Mouse (Mus musculus): ENCODE measurements around the gene Nme3. TPM values are rescaled to one million over a fixed set of nuclear protein-coding genes. Genes with fewer than 3 reads are reported as not detected.
"Not testable (repeated sequence)": the region's sequence is repeated elsewhere in the genome, so short reads cannot be mapped to it uniquely, and the experiment has no call there.

The Nme3 gene
- polyA plus RNA-seq, 1 experiment = 31.1 TPM

GRCm38 (mm10) chr17:24935666-24936065 lies 39.4 kb downstream of the Nme3 start:
- no peaks in the 10 kb centered on the region for H3K9me3 ChIP-seq (replicated peaks; ENCODE audit: control insufficient read depth, insufficient read depth, low read length, poor library complexity, severe bottlenecking)
- TF ChIP-seq EP300 (IDR thresholded peaks at IDR 0.05; ENCODE audit: insufficient read depth, low read depth, low read length) (no peak), CTCF (IDR thresholded peaks at IDR 0.05; ENCODE audit: low read depth, low read length) (no peak), POLR2A (IDR thresholded peaks at IDR 0.05; ENCODE audit: insufficient read depth, low read length) (no peak)
- H3K9ac ChIP-seq (ENCODE audit: low read depth, poor library complexity, severe bottlenecking) = no peak overlapping the region
- no peaks in the 10 kb centered on the region for H3K4me1 ChIP-seq (ENCODE audit: control insufficient read depth, insufficient read depth, low read length)
- no peak overlapping the region for H3K27ac ChIP-seq (ENCODE audit: insufficient read depth, low read length)
- no peak overlapping the region for H3K4me3 ChIP-seq (ENCODE audit: low read depth, low read length)
- 0 out of 2 replicates have a peak, but pooled peaks cover 2% of the 10 kb centered on the region for H3K36me3 ChIP-seq (ENCODE audit: control insufficient read depth, insufficient read depth, low read length, poor library complexity, severe bottlenecking)
- no peaks in the 10 kb centered on the region for H3K27me3 ChIP-seq (ENCODE audit: control insufficient read depth, insufficient read depth, low read length, poor library complexity, severe bottlenecking)

GRCm38 (mm10) chr17:24936259-24937237 lies 40.2 kb downstream of the Nme3 start, which contains the start of gene Mapk8ip3:
Gene Mapk8ip3 (minus strand): TSS chr17:24936977.
- H3K9ac ChIP-seq (ENCODE audit: low read depth, poor library complexity, severe bottlenecking) = peak within 1 kb of the TSS; percentile 9
- no peaks in the 10 kb centered on the region for H3K4me1 ChIP-seq (ENCODE audit: control insufficient read depth, insufficient read depth, low read length)
- H3K4me3 ChIP-seq (ENCODE audit: low read depth, low read length) = peak within 1 kb of the TSS; percentile 91
- no peaks in the 10 kb centered on the region for H3K9me3 ChIP-seq (replicated peaks; ENCODE audit: control insufficient read depth, insufficient read depth, low read length, poor library complexity, severe bottlenecking)
- peak; percentile 96 for TF ChIP-seq POLR2A (IDR thresholded peaks at IDR 0.05; ENCODE audit: insufficient read depth, low read length)
- TF ChIP-seq EP300 (IDR thresholded peaks at IDR 0.05; ENCODE audit: insufficient read depth, low read depth, low read length) = 0 out of 2 replicates have a peak, but pooled peaks have one; percentile 40
- TF ChIP-seq CTCF (IDR thresholded peaks at IDR 0.05; ENCODE audit: low read depth, low read length) = peak; percentile 35
- H3K36me3 ChIP-seq (ENCODE audit: control insufficient read depth, insufficient read depth, low read length, poor library complexity, severe bottlenecking) = peaks cover 3% of the 10 kb centered on the region
- no peaks in the 10 kb centered on the region for H3K27me3 ChIP-seq (ENCODE audit: control insufficient read depth, insufficient read depth, low read length, poor library complexity, severe bottlenecking)
- 0 out of 2 replicates have a peak within 1 kb of the TSS, but pooled peaks have one; percentile 33 for H3K27ac ChIP-seq (ENCODE audit: insufficient read depth, low read length)

- H3K4me1 ChIP-seq (ENCODE audit: control insufficient read depth, insufficient read depth, low read length) = no peaks in the 10 kb centered on the region
- 0 out of 2 replicates have a peak overlapping the region, but pooled peaks have one; percentile 33 for H3K27ac ChIP-seq (ENCODE audit: insufficient read depth, low read length)
- TF ChIP-seq EP300 (IDR thresholded peaks at IDR 0.05; ENCODE audit: insufficient read depth, low read depth, low read length) (no peak), POLR2A (IDR thresholded peaks at IDR 0.05; ENCODE audit: insufficient read depth, low read length) (no peak), CTCF (IDR thresholded peaks at IDR 0.05; ENCODE audit: low read depth, low read length) (no peak)
- H3K36me3 ChIP-seq (ENCODE audit: control insufficient read depth, insufficient read depth, low read length, poor library complexity, severe bottlenecking) = peaks cover 6% of the 10 kb centered on the region
- H3K9ac ChIP-seq (ENCODE audit: low read depth, poor library complexity, severe bottlenecking) = peak overlapping the region; percentile 9
- no peaks in the 10 kb centered on the region for H3K27me3 ChIP-seq (ENCODE audit: control insufficient read depth, insufficient read depth, low read length, poor library complexity, severe bottlenecking)
- peak overlapping the region; percentile 91 for H3K4me3 ChIP-seq (ENCODE audit: low read depth, low read length)
- H3K9me3 ChIP-seq (replicated peaks; ENCODE audit: control insufficient read depth, insufficient read depth, low read length, poor library complexity, severe bottlenecking) = no peaks in the 10 kb centered on the region
Observed at GRCm38 (mm10) chr17:24937266-24937665, 41.0 kb downstream of the Nme3 start.

- peaks cover 40% of the 10 kb centered on the region for H3K36me3 ChIP-seq (ENCODE audit: control insufficient read depth, insufficient read depth, low read length, poor library complexity, severe bottlenecking)
- not testable (repeated sequence) for H3K9me3 ChIP-seq (replicated peaks; ENCODE audit: control insufficient read depth, insufficient read depth, low read length, poor library complexity, severe bottlenecking)
Observed at GRCm38 (mm10) chr17:24942453-24942852, 46.2 kb downstream of the Nme3 start.

GRCm38 (mm10) chr17:24943036-24943435 lies 46.7 kb downstream of the Nme3 start:
- Histone ChIP-seq H3K27me3 (ENCODE audit: control insufficient read depth, insufficient read depth, low read length, poor library complexity, severe bottlenecking) (no peaks in the 10 kb centered on the region), H3K36me3 (ENCODE audit: control insufficient read depth, insufficient read depth, low read length, poor library complexity, severe bottlenecking) (peaks cover 46% of the 10 kb centered on the region), H3K9ac (ENCODE audit: low read depth, poor library complexity, severe bottlenecking) (no peak overlapping the region), H3K4me1 (ENCODE audit: control insufficient read depth, insufficient read depth, low read length) (no peaks in the 10 kb centered on the region), H3K4me3 (ENCODE audit: low read depth, low read length) (no peak overlapping the region), H3K27ac (ENCODE audit: insufficient read depth, low read length) (no peak overlapping the region), H3K9me3 (replicated peaks; ENCODE audit: control insufficient read depth, insufficient read depth, low read length, poor library complexity, severe bottlenecking) (no peaks in the 10 kb centered on the region)
- TF ChIP-seq EP300 (IDR thresholded peaks at IDR 0.05; ENCODE audit: insufficient read depth, low read depth, low read length) (no peak), CTCF (IDR thresholded peaks at IDR 0.05; ENCODE audit: low read depth, low read length) (no peak), POLR2A (IDR thresholded peaks at IDR 0.05; ENCODE audit: insufficient read depth, low read length) (no peak)

More at GRCm38 (mm10) chr17:24942453-24942852, 46.2 kb downstream of the Nme3 start:
- not testable (repeated sequence) for H3K4me3 ChIP-seq (ENCODE audit: low read depth, low read length); H3K9ac ChIP-seq (ENCODE audit: low read depth, poor library complexity, severe bottlenecking); H3K27ac ChIP-seq (ENCODE audit: insufficient read depth, low read length); H3K27me3 ChIP-seq (ENCODE audit: control insufficient read depth, insufficient read depth, low read length, poor library complexity, severe bottlenecking); H3K4me1 ChIP-seq (ENCODE audit: control insufficient read depth, insufficient read depth, low read length)
- TF ChIP-seq CTCF (IDR thresholded peaks at IDR 0.05; ENCODE audit: low read depth, low read length) = peak; percentile 50

- not testable (repeated sequence) for H3K27ac ChIP-seq (ENCODE audit: insufficient read depth, low read length)
Observed at GRCm38 (mm10) chr17:24943589-24943988, 47.3 kb downstream of the Nme3 start.

More at GRCm38 (mm10) chr17:24943589-24943988, 47.3 kb downstream of the Nme3 start:
- H3K4me1 ChIP-seq (ENCODE audit: control insufficient read depth, insufficient read depth, low read length); H3K4me3 ChIP-seq (ENCODE audit: low read depth, low read length); H3K9me3 ChIP-seq (replicated peaks; ENCODE audit: control insufficient read depth, insufficient read depth, low read length, poor library complexity, severe bottlenecking); H3K9ac ChIP-seq (ENCODE audit: low read depth, poor library complexity, severe bottlenecking); H3K27me3 ChIP-seq (ENCODE audit: control insufficient read depth, insufficient read depth, low read length, poor library complexity, severe bottlenecking): not testable (repeated sequence)
- peaks cover 51% of the 10 kb centered on the region for H3K36me3 ChIP-seq (ENCODE audit: control insufficient read depth, insufficient read depth, low read length, poor library complexity, severe bottlenecking)

Other genes with a start within 250 kb of the Nme3 start
- 10.3 and 13.5 TPM in 2 replicates for gene Slc9a3r2, start 246.2 kb upstream of the Nme3 start, polyA plus RNA-seq (2011; ENCODE audit: insufficient read depth, insufficient read length, low read depth, missing spikeins)
- 1.6 TPM in 1 of 2 replicates, not detected in the other for gene Npw, start 238.0 kb upstream of the Nme3 start, polyA plus RNA-seq (2011; ENCODE audit: insufficient read depth, insufficient read length, low read depth, missing spikeins)
- gene Zfp598, start 226.8 kb upstream of the Nme3 start, polyA plus RNA-seq (2011; ENCODE audit: insufficient read depth, insufficient read length, low read depth, missing spikeins) = 39.0 and 42.1 TPM in 2 replicates
- gene Syngr3, start 206.5 kb upstream of the Nme3 start, polyA plus RNA-seq (2011; ENCODE audit: insufficient read depth, insufficient read length, low read depth, missing spikeins) = 8.1 and 8.9 TPM in 2 replicates
- 79.6 and 84.0 TPM in 2 replicates for gene Gfer, start 200.3 kb upstream of the Nme3 start, polyA plus RNA-seq (2011; ENCODE audit: insufficient read depth, insufficient read length, low read depth, missing spikeins)
- gene Noxo1, start 200.3 kb upstream of the Nme3 start, polyA plus RNA-seq (2011; ENCODE audit: insufficient read depth, insufficient read length, low read depth, missing spikeins) = 1.2 and 2.3 TPM in 2 replicates
- 43.3 and 44.4 TPM in 2 replicates for gene Tbl3, start 188.8 kb upstream of the Nme3 start, polyA plus RNA-seq (2011; ENCODE audit: insufficient read depth, insufficient read length, low read depth, missing spikeins)
- not detected in 2 replicates for gene Rnf151, start 178.4 kb upstream of the Nme3 start, polyA plus RNA-seq (2011; ENCODE audit: insufficient read depth, insufficient read length, low read depth, missing spikeins)
- gene Rps2, start 178.4 kb upstream of the Nme3 start, polyA plus RNA-seq (2011; ENCODE audit: insufficient read depth, insufficient read length, low read depth, missing spikeins) = 1,670 and 1,851 TPM in 2 replicates
- 88.7 and 90.9 TPM in 2 replicates for gene Ndufb10, start 172.0 kb upstream of the Nme3 start, polyA plus RNA-seq (2011; ENCODE audit: insufficient read depth, insufficient read length, low read depth, missing spikeins)
- gene Rpl3l, start 168.7 kb upstream of the Nme3 start, polyA plus RNA-seq (2011; ENCODE audit: insufficient read depth, insufficient read length, low read depth, missing spikeins) = 0.65 TPM in 1 of 2 replicates, not detected in the other
- gene Msrb1, start 159.9 kb upstream of the Nme3 start, polyA plus RNA-seq (2011; ENCODE audit: insufficient read depth, insufficient read length, low read depth, missing spikeins) = 27.8 and 34.5 TPM in 2 replicates
- 0.72 TPM in 1 of 2 replicates, not detected in the other for gene Hs3st6, start 143.5 kb upstream of the Nme3 start, polyA plus RNA-seq (2011; ENCODE audit: insufficient read depth, insufficient read length, low read depth, missing spikeins)
- not detected in 2 replicates for gene Meiob, start 92.2 kb upstream of the Nme3 start, polyA plus RNA-seq (2011; ENCODE audit: insufficient read depth, insufficient read length, low read depth, missing spikeins)
- 26.9 and 30.2 TPM in 2 replicates for gene Hagh, start 56.4 kb upstream of the Nme3 start, polyA plus RNA-seq (2011; ENCODE audit: insufficient read depth, insufficient read length, low read depth, missing spikeins)
- 11.2 and 11.7 TPM in 2 replicates for gene Fahd1, start 46.1 kb upstream of the Nme3 start, polyA plus RNA-seq (2011; ENCODE audit: insufficient read depth, insufficient read length, low read depth, missing spikeins)
- gene Igfals, start 30.5 kb upstream of the Nme3 start, polyA plus RNA-seq (2011; ENCODE audit: insufficient read depth, insufficient read length, low read depth, missing spikeins) = 3.0 and 3.8 TPM in 2 replicates
- 29.8 and 39.0 TPM in 2 replicates for gene Nubp2, start 10.2 kb upstream of the Nme3 start, polyA plus RNA-seq (2011; ENCODE audit: insufficient read depth, insufficient read length, low read depth, missing spikeins)
- gene Spsb3, start 9.9 kb upstream of the Nme3 start, polyA plus RNA-seq (2011; ENCODE audit: insufficient read depth, insufficient read length, low read depth, missing spikeins) = 10.5 and 13.8 TPM in 2 replicates
- gene Eme2, start 1.4 kb upstream of the Nme3 start, polyA plus RNA-seq (2011; ENCODE audit: insufficient read depth, insufficient read length, low read depth, missing spikeins) = 4.0 and 6.8 TPM in 2 replicates
- gene Mrps34, start 1.4 kb upstream of the Nme3 start, polyA plus RNA-seq (2011; ENCODE audit: insufficient read depth, insufficient read length, low read depth, missing spikeins) = 29.9 and 35.5 TPM in 2 replicates
- 54.8 and 59.5 TPM in 2 replicates for gene Mapk8ip3, start 40.5 kb downstream of the Nme3 start, polyA plus RNA-seq (2011; ENCODE audit: insufficient read depth, insufficient read length, low read depth, missing spikeins)
- gene Jpt2, start 64.2 kb downstream of the Nme3 start, polyA plus RNA-seq (2011; ENCODE audit: insufficient read depth, insufficient read length, low read depth, missing spikeins) = 220 and 226 TPM in 2 replicates
- gene Cramp1l, start 119.3 kb downstream of the Nme3 start, polyA plus RNA-seq (2011; ENCODE audit: insufficient read depth, insufficient read length, low read depth, missing spikeins) = 18.1 and 19.4 TPM in 2 replicates
- gene Ift140, start 119.6 kb downstream of the Nme3 start, polyA plus RNA-seq (2011; ENCODE audit: insufficient read depth, insufficient read length, low read depth, missing spikeins) = 24.2 and 32.6 TPM in 2 replicates
- gene Tmem204, start 187.1 kb downstream of the Nme3 start, polyA plus RNA-seq (2011; ENCODE audit: insufficient read depth, insufficient read length, low read depth, missing spikeins) = 0.70 TPM in 1 of 2 replicates, not detected in the other
- 17.1 and 18.3 TPM in 2 replicates for gene Telo2, start 219.5 kb downstream of the Nme3 start, polyA plus RNA-seq (2011; ENCODE audit: insufficient read depth, insufficient read length, low read depth, missing spikeins)
- gene Ptx4, start 224.3 kb downstream of the Nme3 start, polyA plus RNA-seq (2011; ENCODE audit: insufficient read depth, insufficient read length, low read depth, missing spikeins) = not detected in 2 replicates
- gene Clcn7, start 236.9 kb downstream of the Nme3 start, polyA plus RNA-seq (2011; ENCODE audit: insufficient read depth, insufficient read length, low read depth, missing spikeins) = 16.0 and 20.9 TPM in 2 replicates